Mouse (Mus musculus): ENCODE data around the gene Trim32. TPM values are rescaled to one million over a fixed set of nuclear protein-coding genes. Genes with fewer than 3 reads are reported as not detected.

Trim32 gene
- 6.3 TPM for polyA plus RNA-seq (2014; fragmentation: Illumina TruSeq; extraction: RNeasy Lipid Tissue Mini Kit (QIAGEN cat#74804); ENCODE audit: insufficient read depth, low read depth, low replicate concordance)

GRCm38 (mm10) chr4:65604504-65605150 lies at the start of gene Trim32:
Gene Trim32, plus strand, starts transcription at chr4:65604986.

Measured in lung, adult 10 weeks (tissue).